Mouse (Mus musculus) testis, adult 10 weeks (tissue): Measurements from ENCODE around the gene Fancd2os. TPM values are rescaled to one million over a fixed set of nuclear protein-coding genes. Genes with fewer than 3 reads are reported as not detected.

Experiments
- polyA plus RNA-seq: library from polyadenylated mRNA; stranded (reverse); fragments of 350-450 nt; fragmentation: Illumina TruSeq; extraction: RNeasy Lipid Tissue Mini Kit (QIAGEN cat#74804); gene quantifications from one replicate; pipeline ENCODE4 v1.2.3, GENCODE M21; 2014; ENCODE audit warnings: low read depth, low replicate concordance

The Fancd2os gene
- 83.9 TPM for polyA plus RNA-seq

GRCm38 (mm10) chr6:113600543-113601139, at the start of gene Fancd2os:
TSS of gene Fancd2os (minus strand) at chr6:113600715.

GRCm38 (mm10) chr6:113638302-113639040, 38.0 kb upstream of the Fancd2os start, which contains the start of gene Irak2:
TSS of gene Irak2 (plus strand) at chr6:113638467.

GRCm38 (mm10) chr6:113623941-113624751, 23.6 kb upstream of the Fancd2os start, which contains the start of gene Vhl:
TSS of gene Vhl (plus strand) at chr6:113623959.

GRCm38 (mm10) chr6:113604432-113605223, 4.1 kb upstream of the Fancd2os start, which contains the start of gene Brk1:
TSS of gene Brk1 (plus strand) at chr6:113604772.

Other genes with a start within 250 kb of the Fancd2os start
- 2.1 TPM for gene Tada3, start 222.8 kb downstream of the Fancd2os start, polyA plus RNA-seq
- gene Arpc4, start 222.6 kb downstream of the Fancd2os start, polyA plus RNA-seq = 32.3 TPM
- gene Ttll3, start 211.5 kb downstream of the Fancd2os start, polyA plus RNA-seq = 10.6 TPM
- 0.28 TPM for gene Rpusd3, start 181.4 kb downstream of the Fancd2os start, polyA plus RNA-seq
- gene Cidec, start 165.0 kb downstream of the Fancd2os start, polyA plus RNA-seq = 0.11 TPM
- gene Jagn1, start 158.1 kb downstream of the Fancd2os start, polyA plus RNA-seq = 25.8 TPM
- gene Il17re, start 142.2 kb downstream of the Fancd2os start, polyA plus RNA-seq = 1.8 TPM
- not detected for gene Il17rc, start 129.3 kb downstream of the Fancd2os start, polyA plus RNA-seq
- 0.45 TPM for gene Creld1, start 117.4 kb downstream of the Fancd2os start, polyA plus RNA-seq
- not detected for gene Prrt3, start 98.8 kb downstream of the Fancd2os start, polyA plus RNA-seq
- 58.5 TPM for gene Emc3, start 69.1 kb downstream of the Fancd2os start, polyA plus RNA-seq
- gene Fancd2, start 69.0 kb downstream of the Fancd2os start, polyA plus RNA-seq = 26.5 TPM
- 27.3 TPM for gene Brk1, start 4.1 kb upstream of the Fancd2os start, polyA plus RNA-seq
- gene Vhl, start 23.2 kb upstream of the Fancd2os start, polyA plus RNA-seq = 72.8 TPM
- gene Irak2, start 37.8 kb upstream of the Fancd2os start, polyA plus RNA-seq = 0.49 TPM
- gene Tatdn2, start 96.3 kb upstream of the Fancd2os start, polyA plus RNA-seq = 15.9 TPM
- gene Ghrl, start 119.2 kb upstream of the Fancd2os start, polyA plus RNA-seq = 19.3 TPM
- gene Sec13, start 140.0 kb upstream of the Fancd2os start, polyA plus RNA-seq = 26.1 TPM